In genomic region chr9:80306853-80307252, GRCm38 (mm10) we compare ENCODE assay signal across 12 mouse cellular contexts.
DNase-seq lines count a peak whose midpoint lies in the region; ATAC-seq lines count a peak whose summit lies in the region.
"Had no signal": no experiment of that assay in that cellular context is flagged by ENCODE, and none has a peak within 500 bp of the region (broad histone marks: within the 10 kb centered on the region; RNA-seq: fewer than 3 reads in every experiment).

No protein-coding gene starts in this region.

- peak overlapping the region; percentile 46; the same call in 1 of the 2 replicates for H3K27ac ChIP-seq in forebrain, embryonic 15.5 days (replicated peaks)
- H3K27ac ChIP-seq in neural tube, embryonic 15.5 days (replicated peaks) = no peak overlapping the region
- H3K27ac ChIP-seq in intestine, embryonic 15.5 days = no peak overlapping the region
- H3K27ac ChIP-seq: heart, embryonic 13.5 days; liver, embryonic 15.5 days had no signal

- WGBS in forebrain, embryonic 15.5 days = 25% methylated on average over 11 of the region's 11 CpGs
- 43% methylated on average over 11 of the region's 11 CpGs for WGBS in neural tube, embryonic 15.5 days
- 73% methylated on average over 11 of the region's 11 CpGs for WGBS in intestine, embryonic 15.5 days

- no peaks in the 10 kb centered on the region for H3K9me3 ChIP-seq in forebrain, embryonic 15.5 days
- H3K9me3 ChIP-seq in neural tube, embryonic 15.5 days (replicated peaks) = no peaks in the 10 kb centered on the region
- H3K9me3 ChIP-seq in intestine, embryonic 15.5 days = no peaks in the 10 kb centered on the region
- H3K9me3 ChIP-seq: heart, embryonic 13.5 days; liver, embryonic 15.5 days had no signal

- H3K9ac ChIP-seq in forebrain, embryonic 15.5 days (replicated peaks) = peak overlapping the region; percentile 26; the same call in 1 of the 2 replicates
- peak overlapping the region; percentile 29; the same call in 1 of the 2 replicates for H3K9ac ChIP-seq in neural tube, embryonic 15.5 days (replicated peaks)
- no peak overlapping the region for H3K9ac ChIP-seq in intestine, embryonic 15.5 days
- H3K9ac ChIP-seq: heart, embryonic 13.5 days; liver, embryonic 15.5 days had no signal

- peak; percentile 10 to 52 for DNase-seq in layer of hippocampus, adult 18-20 months (ENCODE audit: low spot score in 2 of 2)
- no peak for DNase-seq in layer of hippocampus, adult 9-11 months
- DNase-seq in layer of hippocampus, postnatal 10 days (ENCODE audit: low spot score in 2 of 2) = peak; percentile 36 to 38
- no peak for DNase-seq in gastrocnemius, adult 8-10 months (ENCODE audit: low spot score in 2 of 2)
- no peak for DNase-seq in heart, postnatal 4 days
- DNase-seq: kidney, adult 11 months had no signal

- peak overlapping the region; percentile 32 for H3K4me3 ChIP-seq in forebrain, embryonic 15.5 days
- H3K4me3 ChIP-seq in neural tube, embryonic 15.5 days (replicated peaks) = no peak overlapping the region
- no peak overlapping the region for H3K4me3 ChIP-seq in intestine, embryonic 15.5 days (replicated peaks)
- H3K4me3 ChIP-seq: heart, embryonic 13.5 days; liver, embryonic 15.5 days had no signal

- H3K4me1 ChIP-seq in forebrain, embryonic 15.5 days = 0 out of 2 replicates have a peak, but pooled peaks cover 4% of the 10 kb centered on the region
- no peaks in the 10 kb centered on the region for H3K4me1 ChIP-seq in neural tube, embryonic 15.5 days
- no peaks in the 10 kb centered on the region for H3K4me1 ChIP-seq in intestine, embryonic 15.5 days (replicated peaks)
- H3K4me1 ChIP-seq: heart, embryonic 13.5 days; liver, embryonic 15.5 days had no signal

- no peaks in the 10 kb centered on the region for H3K36me3 ChIP-seq in forebrain, embryonic 15.5 days
- no peaks in the 10 kb centered on the region for H3K36me3 ChIP-seq in neural tube, embryonic 15.5 days
- 0 out of 2 replicates have a peak, but pooled peaks cover 2% of the 10 kb centered on the region for H3K36me3 ChIP-seq in intestine, embryonic 15.5 days
- H3K36me3 ChIP-seq: liver, embryonic 15.5 days had no signal

- H3K4me2 ChIP-seq in forebrain, embryonic 15.5 days (replicated peaks) = peak overlapping the region; percentile 33
- peak overlapping the region; percentile 34 for H3K4me2 ChIP-seq in neural tube, embryonic 15.5 days
- no peak overlapping the region for H3K4me2 ChIP-seq in intestine, embryonic 15.5 days (replicated peaks)
- H3K4me2 ChIP-seq: heart, embryonic 13.5 days; liver, embryonic 15.5 days had no signal

- peak; percentile 88 for ATAC-seq in forebrain, embryonic 15.5 days (replicated peaks)
- ATAC-seq in neural tube, embryonic 15.5 days (ENCODE audit: low FRiP score) = peak; percentile 61; the same call in 1 of the 2 replicates
- no peak for ATAC-seq in intestine, embryonic 15.5 days
- ATAC-seq: CD4-positive, CD25-positive, alpha-beta regulatory T cell, adult 4 months had no signal

- no peaks in the 10 kb centered on the region for H3K27me3 ChIP-seq in forebrain, embryonic 15.5 days
- H3K27me3 ChIP-seq in neural tube, embryonic 15.5 days (replicated peaks) = no peaks in the 10 kb centered on the region
- no peaks in the 10 kb centered on the region for H3K27me3 ChIP-seq in intestine, embryonic 15.5 days (replicated peaks)
- H3K27me3 ChIP-seq: heart, embryonic 13.5 days; liver, embryonic 15.5 days had no signal

Comparison
In these comparisons a context has a peak if more than half of its experiments do, and no peak if none do; other contexts are left out.
1. DNase-seq: peak in layer of hippocampus, adult 18-20 months (2 of 2) and layer of hippocampus, postnatal 10 days (2 of 2); none in layer of hippocampus, adult 9-11 months (single experiment), gastrocnemius, adult 8-10 months (0 of 2) and heart, postnatal 4 days (single experiment).